Mouse (Mus musculus) Patski (cell line): ENCODE measurements around the gene Dip2b. TPM values are rescaled to one million over a fixed set of nuclear protein-coding genes. Genes with fewer than 3 reads are reported as not detected.
A peak's percentile ranks its signal among the peaks of the same experiment; 100 is the strongest.

Experiments
- ATAC-seq: fragments of 100-300 bp; one replicate; pipeline ENCODE4 v1.8.0; 2021
- CTCF ChIA-PET: fragments of 350-600 bp; sonication (Branson Sonifier 250); formaldehyde crosslinking; loops from one replicate; lab custom pipeline; 2022; ENCODE audit warnings: inconsistent platforms; lab: Charles Lee
- POLR2A ChIA-PET: fragments of 350-600 bp; sonication (Branson Sonifier 250); formaldehyde crosslinking; loops from one replicate; lab custom pipeline; 2022; ENCODE audit warnings: antibody characterized with exemption, inconsistent platforms; lab: Charles Lee
- DNase-seq: peaks from one replicate; pipeline ENCODE4 v3.0.0-alpha.2; 2011; ENCODE audit warnings: low read depth, low spot score
- H3K27me3 ChIP-seq: fragments of 371-371 bp; one replicate; pipeline ENCODE4 v1.5.1; 2021
- CTCF ChIP-seq: fragments of 100-300 bp; IDR thresholded peaks from one replicate; pipeline ENCODE4 v1.5.1; 2021
- in situ Hi-C: fragments of 300-500 bp; cut with MboI; formaldehyde crosslinking; loops from 3 replicates; pipeline ENCODE4 v1.11.1; 2018; ENCODE audit warnings: low pct_unique_long_range_greater_than_20kb, mixed read lengths
- polyA plus RNA-seq: library from polyadenylated mRNA; unstranded; gene quantifications from one replicate; pipeline ENCODE4 v1.2.3, GENCODE M21; 2021

Gene Dip2b
- polyA plus RNA-seq, 1 experiment from 2014 or later = 13.8 TPM

GRCm38 (mm10) chr15:100210013-100210412, 171.5 kb downstream of the Dip2b start:
- DNase-seq = no peak
- POLR2A ChIA-PET = interaction anchor here (1.1 kb wide), 1 partner anchor 17 kb away, joined by 4 read pairs; no protein-coding TSS in a partner anchor
- no peak for TF ChIP-seq CTCF
- CTCF ChIA-PET = interaction anchor here (0.9 kb wide), 1 partner anchor 11 kb away, joined by 4 read pairs; no protein-coding TSS in a partner anchor
- ATAC-seq = no peak
- H3K27me3 ChIP-seq = no peaks in the 10 kb centered on the region
- in situ Hi-C loops = no loop called here

GRCm38 (mm10) chr15:100213339-100213738, 174.9 kb downstream of the Dip2b start:
- H3K27me3 ChIP-seq = no peaks in the 10 kb centered on the region
- POLR2A ChIA-PET = no interaction called here
- in situ Hi-C loops = no loop called here
- CTCF ChIA-PET = no interaction called here
- ATAC-seq = no peak
- TF ChIP-seq CTCF = no peak
- no peak for DNase-seq

GRCm38 (mm10) chr15:100215092-100215491, 176.6 kb downstream of the Dip2b start:
- ATAC-seq (no peak), DNase-seq (no peak)
- in situ Hi-C loops = no loop called here
- ChIA-PET CTCF (no interaction called here), POLR2A (no interaction called here)
- H3K27me3 ChIP-seq = no peaks in the 10 kb centered on the region
- no peak for TF ChIP-seq CTCF

GRCm38 (mm10) chr15:100216173-100216572, 177.7 kb downstream of the Dip2b start:
- no peaks in the 10 kb centered on the region for H3K27me3 ChIP-seq
- ATAC-seq = no peak
- DNase-seq = no peak
- CTCF ChIA-PET = no interaction called here
- no peak for TF ChIP-seq CTCF
- in situ Hi-C loops = no loop called here
- POLR2A ChIA-PET = interaction anchor here (0.6 kb wide), 1 partner anchor 411 kb away, joined by 4 read pairs; no protein-coding TSS in a partner anchor

GRCm38 (mm10) chr15:100218018-100218417, 179.6 kb downstream of the Dip2b start:
- DNase-seq = no peak
- ChIA-PET POLR2A (interaction anchor here (1.0 kb wide), 1 partner anchor 12 kb away, joined by 3 read pairs; no protein-coding TSS in a partner anchor), CTCF (interaction anchor here (1.5 kb wide), 1 partner anchor 13 kb away, joined by 3 read pairs; no protein-coding TSS in a partner anchor)
- in situ Hi-C loops = no loop called here
- TF ChIP-seq CTCF = no peak
- H3K27me3 ChIP-seq = no peaks in the 10 kb centered on the region
- ATAC-seq = no peak

GRCm38 (mm10) chr15:100219396-100219795, 180.9 kb downstream of the Dip2b start:
- DNase-seq = no peak
- POLR2A ChIA-PET = no interaction called here
- CTCF ChIA-PET = no interaction called here
- no peak for ATAC-seq
- in situ Hi-C loops = no loop called here
- no peak for TF ChIP-seq CTCF
- no peaks in the 10 kb centered on the region for H3K27me3 ChIP-seq

- ChIA-PET POLR2A (interaction anchor here (1.0 kb wide), 1 partner anchor 22 kb away, joined by 3 read pairs; no protein-coding TSS in a partner anchor), CTCF (interaction anchor here (0.7 to 1.1 kb wide), 2 partner anchors 11 to 16 kb away, joined by 3 to 4 read pairs; no protein-coding TSS in a partner anchor)
- ATAC-seq (peak; percentile 39), DNase-seq (peak; percentile 49)
- no peaks in the 10 kb centered on the region for H3K27me3 ChIP-seq
- TF ChIP-seq CTCF = no peak
- in situ Hi-C loops = no loop called here
Observed at GRCm38 (mm10) chr15:100220916-100221315, 182.5 kb downstream of the Dip2b start.

GRCm38 (mm10) chr15:100225381-100225780, 186.9 kb downstream of the Dip2b start:
- no peak for TF ChIP-seq CTCF
- DNase-seq (no peak), ATAC-seq (no peak)
- H3K27me3 ChIP-seq = no peaks in the 10 kb centered on the region
- ChIA-PET CTCF (no interaction called here), POLR2A (no interaction called here)
- in situ Hi-C loops = no loop called here

GRCm38 (mm10) chr15:100225891-100226290, 187.4 kb downstream of the Dip2b start:
- DNase-seq = no peak
- H3K27me3 ChIP-seq = no peaks in the 10 kb centered on the region
- TF ChIP-seq CTCF = no peak
- ChIA-PET POLR2A (interaction anchor here (0.7 kb wide), 1 partner anchor 362 kb away, joined by 3 read pairs; no protein-coding TSS in a partner anchor), CTCF (interaction anchor here (1.7 kb wide), 1 partner anchor 11 kb away, joined by 5 read pairs; no protein-coding TSS in a partner anchor)
- ATAC-seq = no peak
- in situ Hi-C loops = no loop called here

- DNase-seq = no peak
- TF ChIP-seq CTCF = no peak
- no peaks in the 10 kb centered on the region for H3K27me3 ChIP-seq
- ChIA-PET POLR2A (interaction anchor here (0.6 to 1.4 kb wide), 5 partner anchors 11 to 88 kb away, joined by 3 to 6 read pairs (median 4); no protein-coding TSS in a partner anchor), CTCF (interaction anchor here (1.5 to 1.7 kb wide), 2 partner anchors 10 to 28 kb away, joined by 4 to 5 read pairs; no protein-coding TSS in a partner anchor)
- in situ Hi-C loops = no loop called here
- ATAC-seq = no peak
Observed at GRCm38 (mm10) chr15:100227031-100227662, 188.7 kb downstream of the Dip2b start.
